Mouse (Mus musculus): ENCODE data around the gene Hgfac. TPM values are rescaled to one million over a fixed set of nuclear protein-coding genes. Genes with fewer than 3 reads are reported as not detected.

The Hgfac gene
- polyA plus RNA-seq, 1 experiment from 2014 or later, result 0.49 TPM

- Histone ChIP-seq H3K4me1 (no peaks in the 10 kb centered on the region), H3K9me3 (no peaks in the 10 kb centered on the region), H3K27me3 (no peaks in the 10 kb centered on the region), H3K36me3 (no peaks in the 10 kb centered on the region), H3K4me3 (no peak overlapping the region), H3K9ac (no peak overlapping the region), H3K4me2 (no peak overlapping the region), H3K27ac (no peak overlapping the region)
- 90% methylated on average over 6 of the region's 6 CpGs for WGBS
- ATAC-seq (ENCODE audit: insufficient number of reproducible peaks, low FRiP score, low TSS enrichment, low read depth), result no peak
These were observed 30.5 kb downstream of the Hgfac start for GRCm38 (mm10) chr5:35071855-35072254.

- H3K9me3 ChIP-seq, result no peaks in the 10 kb centered on the region
- no peaks in the 10 kb centered on the region for H3K4me1 ChIP-seq
- H3K27ac ChIP-seq, result no peak overlapping the region
- no peak overlapping the region for H3K9ac ChIP-seq
- no peaks in the 10 kb centered on the region for H3K36me3 ChIP-seq
- no peak overlapping the region for H3K4me2 ChIP-seq
- WGBS, result 62% methylated on average over 11 of the region's 11 CpGs
- no peak overlapping the region for H3K4me3 ChIP-seq
- H3K27me3 ChIP-seq, result no peaks in the 10 kb centered on the region
- no peak for ATAC-seq (ENCODE audit: insufficient number of reproducible peaks, low FRiP score, low TSS enrichment, low read depth)
These were observed 31.9 kb downstream of the Hgfac start for GRCm38 (mm10) chr5:35073235-35073634.

- Histone ChIP-seq H3K9ac (no peak overlapping the region), H3K27me3 (peaks cover 7% of the 10 kb centered on the region; the same call in 1 of the 2 replicates), H3K4me2 (no peak overlapping the region), H3K36me3 (no peaks in the 10 kb centered on the region), H3K4me3 (no peak overlapping the region), H3K4me1 (no peaks in the 10 kb centered on the region), H3K27ac (no peak overlapping the region), H3K9me3 (no peaks in the 10 kb centered on the region)
- no peak for ATAC-seq (ENCODE audit: insufficient number of reproducible peaks, low FRiP score, low TSS enrichment, low read depth)
- 72% methylated on average over 9 of the region's 9 CpGs for WGBS
These were observed 32.7 kb downstream of the Hgfac start for GRCm38 (mm10) chr5:35073992-35074391.

DNA sequence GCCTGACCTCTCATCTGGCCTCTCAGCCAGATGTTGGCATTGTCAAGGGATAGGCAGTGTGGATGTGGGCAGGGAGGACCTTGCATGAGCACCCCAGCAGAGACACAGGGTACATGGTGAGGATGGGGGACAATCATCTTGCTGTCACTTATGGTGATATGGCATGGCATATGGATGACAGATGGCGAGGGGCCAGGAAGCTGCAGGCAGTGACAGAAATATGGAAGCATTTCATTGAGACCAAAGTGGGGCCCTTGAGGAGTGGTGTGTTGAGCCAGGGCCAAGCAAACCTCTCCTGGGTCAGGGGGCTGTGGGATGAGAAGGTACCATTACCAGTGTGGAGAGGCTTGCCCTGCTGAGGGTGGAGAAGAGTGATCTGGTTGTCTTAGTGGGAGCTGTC, 35.1 kb downstream of the Hgfac start:
- 69% methylated on average over 1 of the region's 1 CpGs for WGBS
- Histone ChIP-seq H3K27me3 (peaks cover 23% of the 10 kb centered on the region), H3K9me3 (no peaks in the 10 kb centered on the region), H3K9ac (no peak overlapping the region), H3K4me2 (no peak overlapping the region), H3K4me1 (peaks cover 4% of the 10 kb centered on the region; the same call in 1 of the 2 replicates), H3K27ac (no peak overlapping the region), H3K4me3 (no peak overlapping the region), H3K36me3 (no peaks in the 10 kb centered on the region)
- no peak for ATAC-seq (ENCODE audit: insufficient number of reproducible peaks, low FRiP score, low TSS enrichment, low read depth)

DNA sequence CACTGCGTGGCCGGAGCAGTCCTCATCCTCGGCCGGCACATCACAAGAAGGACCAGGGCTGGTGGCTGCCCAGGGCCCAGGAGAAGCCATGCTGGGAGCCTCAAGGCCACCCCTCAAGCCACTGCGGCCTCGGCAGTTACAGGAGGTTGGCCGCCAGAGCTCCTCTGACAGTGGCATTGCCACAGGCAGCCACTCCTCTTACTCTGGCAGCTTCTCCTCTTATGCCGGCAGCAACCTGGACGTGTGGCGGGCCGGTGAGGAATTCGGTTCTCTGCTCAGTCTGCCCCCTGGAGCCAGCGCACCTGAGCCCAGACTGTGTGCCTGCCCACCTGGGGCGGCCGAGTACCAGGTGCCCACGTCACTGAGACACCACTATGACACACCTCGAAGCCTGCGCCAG, 37.8 kb downstream of the Hgfac start:
- Histone ChIP-seq H3K27ac (no peak overlapping the region), H3K4me2 (no peak overlapping the region), H3K9me3 (no peaks in the 10 kb centered on the region), H3K9ac (no peak overlapping the region), H3K27me3 (peaks cover 23% of the 10 kb centered on the region), H3K4me3 (no peak overlapping the region), H3K36me3 (no peaks in the 10 kb centered on the region), H3K4me1 (peaks cover 4% of the 10 kb centered on the region; the same call in 1 of the 2 replicates)
- 40% methylated on average over 18 of the region's 18 CpGs for WGBS
- no peak for ATAC-seq (ENCODE audit: insufficient number of reproducible peaks, low FRiP score, low TSS enrichment, low read depth)

GRCm38 (mm10) chr5:35084913-35085312, 43.6 kb downstream of the Hgfac start:
- Histone ChIP-seq H3K27ac (no peak overlapping the region), H3K4me3 (no peak overlapping the region), H3K4me2 (no peak overlapping the region), H3K4me1 (no peaks in the 10 kb centered on the region), H3K9me3 (no peaks in the 10 kb centered on the region), H3K27me3 (peaks cover 16% of the 10 kb centered on the region), H3K9ac (no peak overlapping the region), H3K36me3 (no peaks in the 10 kb centered on the region)
- ATAC-seq (ENCODE audit: insufficient number of reproducible peaks, low FRiP score, low TSS enrichment, low read depth), result no peak
- WGBS, result 66% methylated on average over 3 of the region's 3 CpGs

GRCm38 (mm10) chr5:35088785-35089613, 47.7 kb downstream of the Hgfac start:
- H3K9me3 ChIP-seq, result no peaks in the 10 kb centered on the region
- no peak for ATAC-seq (ENCODE audit: insufficient number of reproducible peaks, low FRiP score, low TSS enrichment, low read depth)
- H3K4me3 ChIP-seq, result no peak overlapping the region
- H3K36me3 ChIP-seq, result peaks cover 33% of the 10 kb centered on the region
- no peak overlapping the region for H3K27ac ChIP-seq
- H3K4me1 ChIP-seq, result no peaks in the 10 kb centered on the region
- no peak overlapping the region for H3K4me2 ChIP-seq
- H3K27me3 ChIP-seq, result peaks cover 8% of the 10 kb centered on the region; the same call in 1 of the 2 replicates
- no peak overlapping the region for H3K9ac ChIP-seq
- 61% methylated on average over 9 of the region's 9 CpGs for WGBS

DNA sequence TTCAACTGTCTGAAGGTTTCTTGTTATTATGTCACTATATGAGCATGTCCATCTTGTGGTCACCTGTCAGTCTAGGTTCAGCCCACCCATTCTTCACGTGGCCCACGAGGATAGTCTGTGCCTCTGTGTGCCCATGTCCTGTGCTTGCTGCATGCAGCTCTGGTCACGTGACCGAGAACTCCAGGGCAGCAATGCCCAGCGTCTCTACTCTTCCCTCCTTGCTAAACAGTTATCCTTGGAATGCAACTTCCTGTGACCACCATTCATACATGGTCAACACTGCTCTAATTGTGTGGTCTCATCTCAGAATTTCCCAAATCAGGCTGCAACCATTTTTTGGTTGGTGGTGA, 48.3 kb downstream of the Hgfac start:
- WGBS, result 76% methylated on average over 5 of the region's 5 CpGs
- no peak for ATAC-seq (ENCODE audit: insufficient number of reproducible peaks, low FRiP score, low TSS enrichment, low read depth)
- H3K4me2 ChIP-seq, result no peak overlapping the region

GRCm38 (mm10) chr5:35091636-35092035, 50.3 kb downstream of the Hgfac start:
- ATAC-seq (ENCODE audit: insufficient number of reproducible peaks, low FRiP score, low TSS enrichment, low read depth), result no peak
- Histone ChIP-seq H3K4me3 (no peak overlapping the region), H3K36me3 (peaks cover 57% of the 10 kb centered on the region), H3K4me2 (no peak overlapping the region), H3K27ac (no peak overlapping the region), H3K27me3 (no peaks in the 10 kb centered on the region), H3K4me1 (no peaks in the 10 kb centered on the region), H3K9ac (no peak overlapping the region), H3K9me3 (no peaks in the 10 kb centered on the region)
- WGBS, result 86% methylated on average over 3 of the region's 3 CpGs

More for the DNA sequence above, 48.3 kb downstream of the Hgfac start:
- Histone ChIP-seq H3K9ac (no peak overlapping the region), H3K4me1 (no peaks in the 10 kb centered on the region), H3K27ac (no peak overlapping the region), H3K27me3 (peaks cover 8% of the 10 kb centered on the region; the same call in 1 of the 2 replicates), H3K9me3 (no peaks in the 10 kb centered on the region), H3K4me3 (no peak overlapping the region), H3K36me3 (peaks cover 36% of the 10 kb centered on the region)

Small RNA genes within 50 kb of the gene (microRNA-seq; reads per million reads assigned to microRNA genes)
- gene Mir3097, result 4.3 reads per million, percentile 13 among the genes with 10 or more reads in this experiment

Other genes with a start within 250 kb of the Hgfac start
- 0.68 and 0.82 TPM in 2 replicates for gene Msantd1, start 133.5 kb upstream of the Hgfac start, polyA plus RNA-seq (2015; fragmentation: Nextera tagmentation; extraction: Ambion mirVana)
- 36.4 and 37.5 TPM in 2 replicates for gene Rgs12, start 92.1 kb upstream of the Hgfac start, polyA plus RNA-seq (2015; fragmentation: Nextera tagmentation; extraction: Ambion mirVana)
- gene Dok7, start 15.3 kb downstream of the Hgfac start, polyA plus RNA-seq (2015; fragmentation: Nextera tagmentation; extraction: Ambion mirVana), result 5.5 and 9.5 TPM in 2 replicates
- 125 and 141 TPM in 2 replicates for gene Lrpap1, start 64.3 kb downstream of the Hgfac start, polyA plus RNA-seq (2015; fragmentation: Nextera tagmentation; extraction: Ambion mirVana)
- not detected in 2 replicates for gene Adra2c, start 236.8 kb downstream of the Hgfac start, polyA plus RNA-seq (2015; fragmentation: Nextera tagmentation; extraction: Ambion mirVana)

Measured in limb, embryonic 15.5 days (tissue).